Mouse (Mus musculus) testis, postnatal 14 days (tissue): ENCODE measurements around the gene Card19.

ENCODE experiments used
- DNase-seq: peaks from one replicate; pipeline ENCODE4 v3.0.0; 2021; ENCODE audit warnings: low spot score

The Card19 gene

GRCm38 (mm10) chr13:49215504-49216219 is at the start of gene Card19:
TSS of gene Card19 (minus strand) at chr13:49216037.
- peak; percentile 93 for DNase-seq

GRCm38 (mm10) chr13:49260036-49260722 is 44.3 kb upstream of the Card19 start:
- no peak for DNase-seq

- DNase-seq = no peak
Measured at GRCm38 (mm10) chr13:49257819-49258313, 42.0 kb upstream of the Card19 start.

- no peak for DNase-seq
Measured at GRCm38 (mm10) chr13:49252746-49253145, 36.9 kb upstream of the Card19 start.

GRCm38 (mm10) chr13:49252113-49252512 is 36.3 kb upstream of the Card19 start:
- DNase-seq = no peak

GRCm38 (mm10) chr13:49250716-49251517 is 35.1 kb upstream of the Card19 start:
- DNase-seq = no peak

GRCm38 (mm10) chr13:49249634-49250033 is 33.8 kb upstream of the Card19 start:
- no peak for DNase-seq

- DNase-seq = no peak
Measured at GRCm38 (mm10) chr13:49248923-49249322, 33.1 kb upstream of the Card19 start.

- no peak for DNase-seq
Measured at GRCm38 (mm10) chr13:49248467-49248862, 32.6 kb upstream of the Card19 start, which contains the start of gene Susd3. TSS of gene Susd3 (minus strand) at chr13:49248706.

- peak; percentile 56 for DNase-seq
Measured at GRCm38 (mm10) chr13:49247740-49248466, 32.1 kb upstream of the Card19 start.

- no peak for DNase-seq
Measured at GRCm38 (mm10) chr13:49247232-49247739, 31.4 kb upstream of the Card19 start.

- no peak for DNase-seq
Measured at GRCm38 (mm10) chr13:49246626-49247025, 30.8 kb upstream of the Card19 start.

GRCm38 (mm10) chr13:49246011-49246410 is 30.2 kb upstream of the Card19 start:
- DNase-seq = peak; percentile 88

- DNase-seq = peak; percentile 80
Measured at GRCm38 (mm10) chr13:49245251-49245650, 29.4 kb upstream of the Card19 start.

- DNase-seq = no peak
Measured at GRCm38 (mm10) chr13:49243492-49243891, 27.7 kb upstream of the Card19 start.

GRCm38 (mm10) chr13:49242321-49243065 is 26.7 kb upstream of the Card19 start:
- no peak for DNase-seq

GRCm38 (mm10) chr13:49238737-49239136 is 22.9 kb upstream of the Card19 start:
- no peak for DNase-seq

GRCm38 (mm10) chr13:49237617-49238016 is 21.8 kb upstream of the Card19 start:
- DNase-seq = no peak

GRCm38 (mm10) chr13:49234711-49235110 is 18.9 kb upstream of the Card19 start:
- DNase-seq = no peak

- DNase-seq = no peak
Measured at GRCm38 (mm10) chr13:49233792-49234572, 18.1 kb upstream of the Card19 start.
